Mouse (Mus musculus): Measurements from ENCODE around the gene Cacna2d4. TPM values are rescaled to one million over a fixed set of nuclear protein-coding genes. Genes with fewer than 3 reads are reported as not detected.

Gene Cacna2d4
- polyA plus RNA-seq, 1 experiment from 2014 or later = 0.23 TPM

- Histone ChIP-seq H3K27me3 (ENCODE audit: control insufficient read depth, insufficient read depth, low read length) (no peaks in the 10 kb centered on the region), H3K27ac (ENCODE audit: low read length) (no peak overlapping the region), H3K4me1 (ENCODE audit: control insufficient read depth, insufficient read depth, low read length) (no peaks in the 10 kb centered on the region), H3K9ac (replicated peaks; ENCODE audit: low read depth, low read length) (no peak overlapping the region), H3K9me3 (ENCODE audit: control insufficient read depth, low read depth, low read length) (no peaks in the 10 kb centered on the region; the same call in 1 of the 2 replicates), H3K4me3 (ENCODE audit: low read depth, low read length) (no peak overlapping the region), H3K4me2 (replicated peaks; ENCODE audit: low read depth, low read length) (no peak overlapping the region), H3K36me3 (ENCODE audit: control insufficient read depth, insufficient read depth, low read length) (no peaks in the 10 kb centered on the region)
- no peak for ATAC-seq (ENCODE audit: insufficient number of reproducible peaks, insufficient read depth, low FRiP score, low read depth)
- 43% methylated on average over 21 of the region's 21 CpGs for WGBS
These were observed 4.8 kb downstream of the Cacna2d4 start for GRCm38 (mm10) chr6:119240871-119241705.

- H3K36me3 ChIP-seq (ENCODE audit: control insufficient read depth, insufficient read depth, low read length) = no peaks in the 10 kb centered on the region
- no peak overlapping the region for H3K4me3 ChIP-seq (ENCODE audit: low read depth, low read length)
- H3K9ac ChIP-seq (replicated peaks; ENCODE audit: low read depth, low read length) = no peak overlapping the region
- H3K9me3 ChIP-seq (ENCODE audit: control insufficient read depth, low read depth, low read length) = no peaks in the 10 kb centered on the region; the same call in 1 of the 2 replicates
- no peaks in the 10 kb centered on the region for H3K27me3 ChIP-seq (ENCODE audit: control insufficient read depth, insufficient read depth, low read length)
- H3K27ac ChIP-seq (ENCODE audit: low read length) = no peak overlapping the region
- WGBS = 59% methylated on average over 2 of the region's 2 CpGs
- H3K4me1 ChIP-seq (ENCODE audit: control insufficient read depth, insufficient read depth, low read length) = no peaks in the 10 kb centered on the region
- ATAC-seq (ENCODE audit: insufficient number of reproducible peaks, insufficient read depth, low FRiP score, low read depth) = no peak
- no peak overlapping the region for H3K4me2 ChIP-seq (replicated peaks; ENCODE audit: low read depth, low read length)
These were observed 9.8 kb downstream of the Cacna2d4 start for GRCm38 (mm10) chr6:119246082-119246481.

- no peak for ATAC-seq (ENCODE audit: insufficient number of reproducible peaks, insufficient read depth, low FRiP score, low read depth)
- Histone ChIP-seq H3K9ac (replicated peaks; ENCODE audit: low read depth, low read length) (no peak overlapping the region), H3K4me3 (ENCODE audit: low read depth, low read length) (no peak overlapping the region), H3K27ac (ENCODE audit: low read length) (no peak overlapping the region), H3K9me3 (ENCODE audit: control insufficient read depth, low read depth, low read length) (no peaks in the 10 kb centered on the region; the same call in 1 of the 2 replicates), H3K36me3 (ENCODE audit: control insufficient read depth, insufficient read depth, low read length) (no peaks in the 10 kb centered on the region), H3K27me3 (ENCODE audit: control insufficient read depth, insufficient read depth, low read length) (no peaks in the 10 kb centered on the region), H3K4me2 (replicated peaks; ENCODE audit: low read depth, low read length) (no peak overlapping the region), H3K4me1 (ENCODE audit: control insufficient read depth, insufficient read depth, low read length) (no peaks in the 10 kb centered on the region)
- WGBS = 79% methylated on average over 3 of the region's 3 CpGs
These were observed 12.3 kb downstream of the Cacna2d4 start for GRCm38 (mm10) chr6:119248578-119248977.

GRCm38 (mm10) chr6:119249726-119250125 lies 13.4 kb downstream of the Cacna2d4 start:
- Histone ChIP-seq H3K27me3 (ENCODE audit: control insufficient read depth, insufficient read depth, low read length) (no peaks in the 10 kb centered on the region), H3K27ac (ENCODE audit: low read length) (no peak overlapping the region), H3K9me3 (ENCODE audit: control insufficient read depth, low read depth, low read length) (no peaks in the 10 kb centered on the region; the same call in 1 of the 2 replicates), H3K36me3 (ENCODE audit: control insufficient read depth, insufficient read depth, low read length) (no peaks in the 10 kb centered on the region), H3K4me1 (ENCODE audit: control insufficient read depth, insufficient read depth, low read length) (no peaks in the 10 kb centered on the region), H3K9ac (replicated peaks; ENCODE audit: low read depth, low read length) (no peak overlapping the region), H3K4me2 (replicated peaks; ENCODE audit: low read depth, low read length) (no peak overlapping the region), H3K4me3 (ENCODE audit: low read depth, low read length) (no peak overlapping the region)
- ATAC-seq (ENCODE audit: insufficient number of reproducible peaks, insufficient read depth, low FRiP score, low read depth) = no peak
- WGBS = 89% methylated on average over 10 of the region's 10 CpGs

- H3K4me2 ChIP-seq (replicated peaks; ENCODE audit: low read depth, low read length) = no peak overlapping the region
- H3K9me3 ChIP-seq (ENCODE audit: control insufficient read depth, low read depth, low read length) = no peaks in the 10 kb centered on the region
- 77% methylated on average over 4 of the region's 4 CpGs for WGBS
- H3K4me1 ChIP-seq (ENCODE audit: control insufficient read depth, insufficient read depth, low read length) = no peaks in the 10 kb centered on the region
- no peaks in the 10 kb centered on the region for H3K36me3 ChIP-seq (ENCODE audit: control insufficient read depth, insufficient read depth, low read length)
- no peak overlapping the region for H3K4me3 ChIP-seq (ENCODE audit: low read depth, low read length)
- no peak overlapping the region for H3K9ac ChIP-seq (replicated peaks; ENCODE audit: low read depth, low read length)
- H3K27ac ChIP-seq (ENCODE audit: low read length) = no peak overlapping the region
- ATAC-seq (ENCODE audit: insufficient number of reproducible peaks, insufficient read depth, low FRiP score, low read depth) = no peak
- no peaks in the 10 kb centered on the region for H3K27me3 ChIP-seq (ENCODE audit: control insufficient read depth, insufficient read depth, low read length)
These were observed 15.4 kb downstream of the Cacna2d4 start for GRCm38 (mm10) chr6:119251704-119252103.

GRCm38 (mm10) chr6:119276713-119277112 lies 40.4 kb downstream of the Cacna2d4 start:
- Histone ChIP-seq H3K9ac (replicated peaks; ENCODE audit: low read depth, low read length) (no peak overlapping the region), H3K4me1 (ENCODE audit: control insufficient read depth, insufficient read depth, low read length) (no peaks in the 10 kb centered on the region), H3K4me2 (replicated peaks; ENCODE audit: low read depth, low read length) (no peak overlapping the region), H3K27ac (ENCODE audit: low read length) (no peak overlapping the region), H3K36me3 (ENCODE audit: control insufficient read depth, insufficient read depth, low read length) (no peaks in the 10 kb centered on the region), H3K9me3 (ENCODE audit: control insufficient read depth, low read depth, low read length) (no peaks in the 10 kb centered on the region), H3K27me3 (ENCODE audit: control insufficient read depth, insufficient read depth, low read length) (no peaks in the 10 kb centered on the region), H3K4me3 (ENCODE audit: low read depth, low read length) (no peak overlapping the region)
- 65% methylated on average over 2 of the region's 2 CpGs for WGBS
- ATAC-seq (ENCODE audit: insufficient number of reproducible peaks, insufficient read depth, low FRiP score, low read depth) = no peak

GRCm38 (mm10) chr6:119280761-119281160 lies 44.4 kb downstream of the Cacna2d4 start:
- H3K4me1 ChIP-seq (ENCODE audit: control insufficient read depth, insufficient read depth, low read length) = no peaks in the 10 kb centered on the region
- no peak overlapping the region for H3K4me3 ChIP-seq (ENCODE audit: low read depth, low read length)
- no peak overlapping the region for H3K27ac ChIP-seq (ENCODE audit: low read length)
- H3K9me3 ChIP-seq (ENCODE audit: control insufficient read depth, low read depth, low read length) = no peaks in the 10 kb centered on the region
- WGBS = 58% methylated on average over 9 of the region's 9 CpGs
- H3K27me3 ChIP-seq (ENCODE audit: control insufficient read depth, insufficient read depth, low read length) = no peaks in the 10 kb centered on the region
- ATAC-seq (ENCODE audit: insufficient number of reproducible peaks, insufficient read depth, low FRiP score, low read depth) = no peak
- no peaks in the 10 kb centered on the region for H3K36me3 ChIP-seq (ENCODE audit: control insufficient read depth, insufficient read depth, low read length)
- no peak overlapping the region for H3K9ac ChIP-seq (replicated peaks; ENCODE audit: low read depth, low read length)
- H3K4me2 ChIP-seq (replicated peaks; ENCODE audit: low read depth, low read length) = no peak overlapping the region

- WGBS = 88% methylated on average over 3 of the region's 3 CpGs
- ATAC-seq (ENCODE audit: insufficient number of reproducible peaks, insufficient read depth, low FRiP score, low read depth) = no peak
- no peaks in the 10 kb centered on the region for H3K4me1 ChIP-seq (ENCODE audit: control insufficient read depth, insufficient read depth, low read length)
- no peaks in the 10 kb centered on the region for H3K9me3 ChIP-seq (ENCODE audit: control insufficient read depth, low read depth, low read length)
- H3K4me3 ChIP-seq (ENCODE audit: low read depth, low read length) = no peak overlapping the region
- no peak overlapping the region for H3K27ac ChIP-seq (ENCODE audit: low read length)
- no peak overlapping the region for H3K4me2 ChIP-seq (replicated peaks; ENCODE audit: low read depth, low read length)
- H3K9ac ChIP-seq (replicated peaks; ENCODE audit: low read depth, low read length) = no peak overlapping the region
- H3K36me3 ChIP-seq (ENCODE audit: control insufficient read depth, insufficient read depth, low read length) = no peaks in the 10 kb centered on the region
- no peaks in the 10 kb centered on the region for H3K27me3 ChIP-seq (ENCODE audit: control insufficient read depth, insufficient read depth, low read length)
These were observed 65.0 kb downstream of the Cacna2d4 start for GRCm38 (mm10) chr6:119301310-119301709.

GRCm38 (mm10) chr6:119303331-119303730 lies 67.0 kb downstream of the Cacna2d4 start:
- H3K9me3 ChIP-seq (ENCODE audit: control insufficient read depth, low read depth, low read length) = no peaks in the 10 kb centered on the region
- ATAC-seq (ENCODE audit: insufficient number of reproducible peaks, insufficient read depth, low FRiP score, low read depth) = no peak
- no peak overlapping the region for H3K4me3 ChIP-seq (ENCODE audit: low read depth, low read length)
- 85% methylated on average over 6 of the region's 6 CpGs for WGBS
- H3K4me1 ChIP-seq (ENCODE audit: control insufficient read depth, insufficient read depth, low read length) = no peaks in the 10 kb centered on the region
- H3K27me3 ChIP-seq (ENCODE audit: control insufficient read depth, insufficient read depth, low read length) = no peaks in the 10 kb centered on the region
- H3K27ac ChIP-seq (ENCODE audit: low read length) = no peak overlapping the region
- no peaks in the 10 kb centered on the region for H3K36me3 ChIP-seq (ENCODE audit: control insufficient read depth, insufficient read depth, low read length)
- no peak overlapping the region for H3K4me2 ChIP-seq (replicated peaks; ENCODE audit: low read depth, low read length)
- H3K9ac ChIP-seq (replicated peaks; ENCODE audit: low read depth, low read length) = no peak overlapping the region

All from stomach, embryonic 14.5 days (tissue).